Mouse (Mus musculus): ENCODE results near the gene Serpinb6d. TPM values are rescaled to one million over a fixed set of nuclear protein-coding genes. Genes with fewer than 3 reads are reported as not detected.

Serpinb6d gene
- polyA plus RNA-seq (2012; rRNA removed): not detected in 2 replicates

- WGBS: 57% methylated on average over 1 of the region's 1 CpGs
- no peak for DNase-seq (ENCODE audit: low read depth, low spot score)
These were observed at the start of gene Serpinb6d for GRCm38 (mm10) chr13:33661105-33661504. TSS of gene Serpinb6d (plus strand) at chr13:33661405.

GRCm38 (mm10) chr13:33622921-33623320, 38.3 kb upstream of the Serpinb6d start:
- WGBS: 90% methylated on average over 2 of the region's 2 CpGs
- DNase-seq (ENCODE audit: low read depth, low spot score): no peak

GRCm38 (mm10) chr13:33642540-33642939, 18.7 kb upstream of the Serpinb6d start:
- no peak for DNase-seq (ENCODE audit: low read depth, low spot score)
- 71% methylated on average over 2 of the region's 2 CpGs for WGBS

GRCm38 (mm10) chr13:33662550-33662949, 1.3 kb downstream of the Serpinb6d start:
- no peak for DNase-seq (ENCODE audit: low read depth, low spot score)

GRCm38 (mm10) chr13:33720296-33720695, 59.1 kb downstream of the Serpinb6d start:
- WGBS: 77% methylated on average over 2 of the region's 2 CpGs
- no peak for DNase-seq (ENCODE audit: low read depth, low spot score)

Other genes starting within 250 kb of the Serpinb6d start
- gene Serpinb9g, start 176.6 kb upstream of the Serpinb6d start, polyA plus RNA-seq (2012; rRNA removed): not detected in 2 replicates
- gene Serpinb6e, start 182.0 kb downstream of the Serpinb6d start, polyA plus RNA-seq (2012; rRNA removed): not detected in 2 replicates
- not detected in 2 replicates for gene Serpinb6c, start 244.3 kb downstream of the Serpinb6d start, polyA plus RNA-seq (2012; rRNA removed)

Measured in large intestine, adult 2 months (tissue).